Mouse (Mus musculus) kidney, adult 10 weeks (tissue): Measurements from ENCODE around the gene Retn. TPM values are rescaled to one million over a fixed set of nuclear protein-coding genes. Genes with fewer than 3 reads are reported as not detected.

Source experiments
- polyA plus RNA-seq: library from polyadenylated mRNA; stranded (reverse); fragments of 350-450 nt; fragmentation: Illumina TruSeq; extraction: RNeasy Lipid Tissue Mini Kit (QIAGEN cat#74804); gene quantifications from one replicate; pipeline ENCODE4 v1.2.3, GENCODE M21; 2014; ENCODE audit warnings: low read depth, low replicate concordance

Retn gene
- polyA plus RNA-seq: 1.3 TPM

GRCm38 (mm10) chr8:3655526-3655925 lies at the start of gene Retn:
Gene Retn (plus strand): TSS chr8:3655770.

GRCm38 (mm10) chr8:3621199-3621970 lies 34.2 kb upstream of the Retn start, which contains the start of the genes Xab2 and Pet100:
Gene Xab2 (minus strand): TSS chr8:3621316.
Gene Pet100 (plus strand): TSS chr8:3621548.

DNA sequence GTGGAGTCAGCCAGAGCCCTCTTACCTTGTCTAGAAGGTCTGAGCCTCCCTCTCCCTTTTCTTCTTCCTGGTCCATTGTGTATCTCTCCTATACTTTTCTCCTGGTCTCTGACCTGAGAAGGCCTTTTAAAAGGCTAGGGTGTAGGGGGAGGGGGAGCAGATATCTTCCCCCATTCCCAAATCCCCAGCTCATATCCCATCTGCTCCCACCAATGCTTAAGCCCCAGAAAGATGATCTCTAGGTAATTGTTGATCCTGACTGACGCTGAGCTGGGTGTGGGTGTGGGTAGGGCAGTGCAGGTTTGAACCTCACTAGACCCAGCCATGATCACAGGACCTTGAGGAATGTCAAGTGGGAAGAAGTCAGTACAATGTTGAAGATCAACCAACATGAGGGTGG lies 30.1 kb upstream of the Retn start, which contains the start of gene Pcp2:
Pcp2 (minus strand) TSS at position 101 of the 400 bp plus-strand sequence.

GRCm38 (mm10) chr8:3630647-3631477 lies 24.7 kb upstream of the Retn start, which contains the start of gene Stxbp2:
Gene Stxbp2 (plus strand): TSS chr8:3630955.

DNA sequence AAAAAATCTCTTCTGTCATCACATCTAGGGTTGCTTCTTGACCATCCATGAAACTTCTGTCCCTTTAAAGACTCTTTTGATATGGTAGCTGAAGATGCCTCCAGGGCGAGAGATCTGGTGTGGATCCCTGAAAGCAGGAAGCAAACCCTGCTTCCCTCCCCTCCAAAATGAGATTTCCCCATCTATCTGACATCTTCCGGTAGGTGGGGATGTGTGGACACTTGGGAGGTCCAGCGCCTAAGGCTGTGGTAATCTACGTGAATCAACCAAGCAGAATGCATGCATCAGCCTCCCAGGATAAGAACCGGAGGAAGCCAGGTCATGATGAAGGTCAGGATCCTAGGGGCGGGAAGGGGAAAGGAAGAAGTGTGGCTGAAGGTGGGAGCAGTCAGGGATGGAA lies 9.9 kb downstream of the Retn start, which contains the start of gene Mcemp1:
Mcemp1 (plus strand) TSS at position 248 of the 400 bp plus-strand sequence.

GRCm38 (mm10) chr8:3671980-3672491 lies 16.5 kb downstream of the Retn start, which contains the start of gene Fcor:
Gene Fcor (minus strand): TSS chr8:3672362.

DNA sequence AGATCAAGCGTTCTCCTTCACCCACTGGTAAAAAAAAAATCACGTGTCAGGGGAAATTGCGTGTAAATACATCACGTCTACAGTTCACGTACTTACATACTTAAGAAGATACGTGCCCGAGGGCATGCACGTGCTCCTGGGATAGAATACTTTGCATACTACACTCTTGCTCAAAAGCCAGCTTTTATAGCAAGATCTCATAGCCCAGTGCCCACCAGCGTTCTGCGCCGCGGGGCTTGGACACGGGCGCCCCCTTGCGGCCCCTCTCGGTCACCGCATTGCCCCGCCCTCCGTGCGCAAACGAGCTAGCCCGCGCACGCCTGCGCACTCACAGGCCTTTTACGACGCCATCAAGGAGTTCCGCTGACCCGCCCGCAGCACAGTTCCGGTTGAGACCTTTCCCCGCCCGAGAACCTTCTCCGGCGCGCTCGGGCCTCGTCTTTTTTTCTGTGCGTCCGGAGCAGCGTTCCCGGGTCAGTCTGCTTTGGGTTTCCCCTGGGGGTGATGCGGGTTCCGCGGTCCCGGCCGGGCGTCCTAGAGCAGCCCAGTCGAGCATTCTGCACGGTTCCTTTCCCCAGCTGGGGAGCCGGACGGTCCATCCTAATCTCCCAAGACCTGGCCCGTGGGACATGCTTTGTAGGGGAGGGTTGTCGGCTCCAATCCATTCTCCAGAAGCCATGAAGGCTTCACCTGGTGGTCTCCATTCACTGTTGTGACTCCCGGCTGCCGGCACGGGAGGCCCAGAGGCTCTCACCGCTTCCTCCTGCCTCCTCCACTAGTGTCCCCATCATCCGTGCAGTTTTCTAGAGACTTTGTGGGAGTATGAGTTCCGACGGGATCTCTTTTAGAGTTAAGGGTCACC lies 20.8 kb downstream of the Retn start, which contains the start of gene Trappc5:
Trappc5 (plus strand) TSS at position 169 of the 862 bp plus-strand sequence.

GRCm38 (mm10) chr8:3694121-3694520 lies 38.6 kb downstream of the Retn start, which contains the start of gene Fcer2a:
Gene Fcer2a (minus strand): TSS chr8:3694175.

Other genes starting within 250 kb of the Retn start
- 1.5 TPM for gene Pex11g, start 188.1 kb upstream of the Retn start, polyA plus RNA-seq
- not detected for gene Tex45, start 184.9 kb upstream of the Retn start, polyA plus RNA-seq
- gene Zfp358, start 162.6 kb upstream of the Retn start, polyA plus RNA-seq: 2.0 TPM
- gene Mcoln1, start 155.3 kb upstream of the Retn start, polyA plus RNA-seq: 9.3 TPM
- 8.4 TPM for gene Pnpla6, start 140.4 kb upstream of the Retn start, polyA plus RNA-seq
- 2.2 TPM for gene C330021F23Rik, start 87.8 kb upstream of the Retn start, polyA plus RNA-seq
- gene Camsap3, start 68.5 kb upstream of the Retn start, polyA plus RNA-seq: 1.6 TPM
- gene Xab2, start 34.5 kb upstream of the Retn start, polyA plus RNA-seq: 0.12 TPM
- 17.4 TPM for gene Pet100, start 34.2 kb upstream of the Retn start, polyA plus RNA-seq
- gene Pcp2, start 30.2 kb upstream of the Retn start, polyA plus RNA-seq: not detected
- gene Stxbp2, start 24.8 kb upstream of the Retn start, polyA plus RNA-seq: 18.8 TPM
- gene Mcemp1, start 10.0 kb downstream of the Retn start, polyA plus RNA-seq: not detected
- not detected for gene Fcor, start 16.6 kb downstream of the Retn start, polyA plus RNA-seq
- 7.9 TPM for gene Trappc5, start 20.5 kb downstream of the Retn start, polyA plus RNA-seq
- gene Fcer2a, start 38.4 kb downstream of the Retn start, polyA plus RNA-seq: not detected
- not detected for gene Clec4g, start 64.9 kb downstream of the Retn start, polyA plus RNA-seq
- 3.9 TPM for gene Cd209a, start 93.2 kb downstream of the Retn start, polyA plus RNA-seq
- not detected for gene Cd209e, start 198.5 kb downstream of the Retn start, polyA plus RNA-seq
- gene Cd209d, start 222.8 kb downstream of the Retn start, polyA plus RNA-seq: not detected